Mouse (Mus musculus): Measurements from ENCODE around the gene 4930402F06Rik. TPM values are rescaled to one million over a fixed set of nuclear protein-coding genes. Genes with fewer than 3 reads are reported as not detected.

Gene 4930402F06Rik
- polyA plus RNA-seq, 1 experiment from 2014 or later: not detected

DNA sequence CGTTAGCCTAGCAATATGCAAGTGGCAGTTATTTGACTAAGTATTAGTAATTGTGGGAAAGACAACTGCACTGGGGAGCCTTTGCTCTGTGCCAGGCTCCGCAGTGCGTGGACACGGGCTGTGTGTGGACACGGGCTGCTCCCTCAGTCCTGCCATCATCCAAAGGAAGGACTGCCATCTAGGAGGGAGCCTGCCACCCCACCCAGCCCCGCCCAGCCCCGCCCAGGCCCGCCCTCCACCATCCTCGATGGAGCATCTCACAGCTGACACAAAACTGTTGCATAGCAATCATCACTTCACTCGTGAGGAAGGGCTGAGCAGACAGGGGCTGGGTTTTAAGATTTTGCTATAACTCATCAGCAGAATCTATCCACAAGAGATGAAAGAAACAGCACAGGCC lies 71.0 kb downstream of the 4930402F06Rik start:
- Histone ChIP-seq H3K9me3 (replicated peaks; ENCODE audit: control insufficient read depth, low read length) (no peaks in the 10 kb centered on the region), H3K4me2 (ENCODE audit: low read depth, low read length) (no peak overlapping the region), H3K4me1 (ENCODE audit: control insufficient read depth, insufficient read depth, low read length) (no peaks in the 10 kb centered on the region), H3K27me3 (ENCODE audit: control insufficient read depth, insufficient read depth, low read length) (no peaks in the 10 kb centered on the region), H3K27ac (replicated peaks; ENCODE audit: low read depth, low read length) (no peak overlapping the region), H3K4me3 (ENCODE audit: low read depth, low read length) (no peak overlapping the region), H3K9ac (replicated peaks; ENCODE audit: low read length) (no peak overlapping the region), H3K36me3 (replicated peaks; ENCODE audit: control insufficient read depth, insufficient read depth, low read depth, low read length) (no peaks in the 10 kb centered on the region)
- DNase-seq (ENCODE audit: low spot score): no peak
- WGBS: 75% methylated on average over 10 of the region's 10 CpGs
- ATAC-seq (replicated peaks; ENCODE audit: insufficient number of reproducible peaks, low FRiP score, low TSS enrichment, low read depth): no peak

Other genes starting within 250 kb of the 4930402F06Rik start
- gene Rab14, start 196.1 kb downstream of the 4930402F06Rik start, polyA plus RNA-seq (2014; fragmentation: Nextera tagmentation; extraction: Ambion mirVana): 246 and 247 TPM in 2 replicates
- 50.1 and 51.7 TPM in 2 replicates for gene Gsn, start 140.8 kb downstream of the 4930402F06Rik start, polyA plus RNA-seq (2014; fragmentation: Nextera tagmentation; extraction: Ambion mirVana)
- gene Stom, start 60.2 kb downstream of the 4930402F06Rik start, polyA plus RNA-seq (2014; fragmentation: Nextera tagmentation; extraction: Ambion mirVana): 22.7 and 23.1 TPM in 2 replicates
- gene 4930568D16Rik, start 29.4 kb downstream of the 4930402F06Rik start, polyA plus RNA-seq (2014; fragmentation: Nextera tagmentation; extraction: Ambion mirVana): not detected in 2 replicates
- gene Ggta1, start 66.1 kb upstream of the 4930402F06Rik start, polyA plus RNA-seq (2014; fragmentation: Nextera tagmentation; extraction: Ambion mirVana): 7.5 and 7.9 TPM in 2 replicates
- 47.8 and 49.5 TPM in 2 replicates for gene Dab2ip, start 161.1 kb upstream of the 4930402F06Rik start, polyA plus RNA-seq (2014; fragmentation: Nextera tagmentation; extraction: Ambion mirVana)